ENCODE assay signal across 23 mouse cellular contexts in genomic region chr14:33398065-33398860, GRCm38 (mm10).
"Had no signal": no experiment of that assay in that cellular context is flagged by ENCODE, and none has a peak within 500 bp of the region (broad histone marks: within the 10 kb centered on the region; RNA-seq: fewer than 3 reads in every experiment).

No protein-coding gene starts in this region.

- H3K4me3 ChIP-seq: liver, embryonic 13.5 days; liver, embryonic 15.5 days; lung, embryonic 15.5 days; megakaryocyte, embryonic 14.5 days; midbrain, embryonic 12.5 days; myocyte; neural tube, embryonic 13.5 days; neural tube, embryonic 15.5 days had no signal

- H3K4me1 ChIP-seq: liver, embryonic 13.5 days; liver, embryonic 15.5 days; lung, embryonic 15.5 days; midbrain, embryonic 12.5 days; neural tube, embryonic 13.5 days; neural tube, embryonic 15.5 days had no signal

- H3K27ac ChIP-seq: liver, embryonic 13.5 days; liver, embryonic 15.5 days; lung, embryonic 15.5 days; macrophage; midbrain, embryonic 12.5 days; neural tube, embryonic 13.5 days; neural tube, embryonic 15.5 days had no signal

- DNase-seq: liver, embryonic 13.5 days; liver, postnatal 0 days; lung, adult 2 months; lung, postnatal 14 days; lung, postnatal 36 days; midbrain, embryonic 14.5 days; retina, postnatal 1 day; right cerebral cortex, adult 18-20 months; right cerebral cortex, postnatal 25 days; right cerebral cortex, postnatal 4 days; spleen, adult 18-20 months; thymus, adult 18-20 months; thymus, postnatal 14 days; thymus, postnatal 36 days had no signal

- H3K27me3 ChIP-seq: liver, embryonic 13.5 days; liver, embryonic 15.5 days; lung, embryonic 15.5 days; megakaryocyte, embryonic 14.5 days; midbrain, embryonic 12.5 days; neural tube, embryonic 13.5 days; neural tube, embryonic 15.5 days had no signal

- H3K9ac ChIP-seq: liver, embryonic 13.5 days; liver, embryonic 15.5 days; liver, postnatal 0 days; lung, embryonic 15.5 days; midbrain, embryonic 12.5 days; neural tube, embryonic 13.5 days; neural tube, embryonic 15.5 days had no signal

- H3K36me3 ChIP-seq: liver, embryonic 15.5 days had no signal

- H3K9me3 ChIP-seq: liver, embryonic 13.5 days; liver, embryonic 15.5 days; lung, embryonic 15.5 days; megakaryocyte, embryonic 14.5 days; midbrain, embryonic 12.5 days; neural tube, embryonic 13.5 days; neural tube, embryonic 15.5 days had no signal

- ATAC-seq: liver, postnatal 0 days; lung, postnatal 0 days had no signal
